Mouse (Mus musculus): ENCODE data around the gene Gen1. TPM values are rescaled to one million over a fixed set of nuclear protein-coding genes. Genes with fewer than 3 reads are reported as not detected.

Gene Gen1
- 1 to 10 TPM; 3.9 to 7.2 TPM for total RNA-seq (2021)
- long read RNA-seq, experiment 1, partial matches to known transcripts: 0 of 1 reads
- long read RNA-seq, experiment 1, other reads (novel, unspliced or antisense): 1 of 1 reads
- long read RNA-seq, experiment 2: 0 reads

- DNase-seq: peak; percentile 94
Measured at GRCm38 (mm10) chr12:11265382-11266281, at the start of gene Gen1, which contains the start of gene Smc6. TSS of gene Gen1 (minus strand) at chr12:11265801. TSS of gene Smc6 (plus strand) at chr12:11265886.

- no peak for DNase-seq
Measured at GRCm38 (mm10) chr12:11313840-11314239, 48.2 kb upstream of the Gen1 start.

- DNase-seq: no peak
Measured at GRCm38 (mm10) chr12:11311106-11311505, 45.5 kb upstream of the Gen1 start.

- no peak for DNase-seq
Measured at GRCm38 (mm10) chr12:11306753-11307645, 41.4 kb upstream of the Gen1 start.

GRCm38 (mm10) chr12:11300858-11301257 lies 35.3 kb upstream of the Gen1 start:
- DNase-seq: no peak

- no peak for DNase-seq
Measured at GRCm38 (mm10) chr12:11286382-11286781, 20.8 kb upstream of the Gen1 start.

GRCm38 (mm10) chr12:11281584-11281983 lies 16.0 kb upstream of the Gen1 start:
- no peak for DNase-seq

- no peak for DNase-seq
Measured at GRCm38 (mm10) chr12:11279886-11280285, 14.3 kb upstream of the Gen1 start.

- DNase-seq: no peak
Measured at GRCm38 (mm10) chr12:11277207-11277606, 11.6 kb upstream of the Gen1 start.

- DNase-seq: no peak
Measured at GRCm38 (mm10) chr12:11276632-11277031, 11.0 kb upstream of the Gen1 start.

- no peak for DNase-seq
Measured at GRCm38 (mm10) chr12:11273185-11273584, 7.6 kb upstream of the Gen1 start.

- no peak for DNase-seq
Measured at GRCm38 (mm10) chr12:11272568-11272967, 7.0 kb upstream of the Gen1 start.

- no peak for DNase-seq
Measured at GRCm38 (mm10) chr12:11267030-11267429, 1.4 kb upstream of the Gen1 start.

GRCm38 (mm10) chr12:11266282-11266985 lies 833 bp upstream of the Gen1 start:
- peak; percentile 76 for DNase-seq

GRCm38 (mm10) chr12:11264895-11265294 lies 706 bp downstream of the Gen1 start:
- DNase-seq: no peak

GRCm38 (mm10) chr12:11250322-11250721 lies 15.3 kb downstream of the Gen1 start:
- no peak for DNase-seq

- no peak for DNase-seq
Measured at GRCm38 (mm10) chr12:11247460-11247859, 18.1 kb downstream of the Gen1 start.

- DNase-seq: no peak
Measured at GRCm38 (mm10) chr12:11235996-11236395, 29.6 kb downstream of the Gen1 start.

GRCm38 (mm10) chr12:11230267-11230666 lies 35.3 kb downstream of the Gen1 start:
- DNase-seq: no peak

GRCm38 (mm10) chr12:11226529-11227268 lies 38.9 kb downstream of the Gen1 start:
- no peak for DNase-seq

GRCm38 (mm10) chr12:11226123-11226522 lies 39.5 kb downstream of the Gen1 start:
- DNase-seq: no peak
